Mouse (Mus musculus) adrenal gland, postnatal 14 days (tissue): ENCODE measurements around the gene Abcg4. TPM values are rescaled to one million over a fixed set of nuclear protein-coding genes. Genes with fewer than 3 reads are reported as not detected.
A peak's percentile ranks its signal among the peaks of the same experiment; 100 is the strongest.
"Not testable (repeated sequence)": the region's sequence is repeated elsewhere in the genome, so short reads cannot be mapped to it uniquely, and the experiment has no call there.

Source experiments
- DNase-seq: peaks from one replicate; pipeline ENCODE4 v3.0.0; 2021; ENCODE audit warnings: mixed read lengths
- total RNA-seq: library from RNA; stranded (reverse); gene quantifications from 2 replicates; pipeline ENCODE4 v1.2.3, GENCODE M21; 2021

Gene Abcg4
- total RNA-seq, 1 experiment from 2014 or later, result 19.0 TPM

GRCm38 (mm10) chr9:44319887-44320798 is 31.7 kb upstream of the Abcg4 start, which contains the start of gene C2cd2l:
Gene C2cd2l (minus strand): TSS chr9:44320285.
- peak; percentile 95 for DNase-seq

- peak; percentile 56 for DNase-seq
Observed at GRCm38 (mm10) chr9:44319105-44319886, 30.9 kb upstream of the Abcg4 start.

- no peak for DNase-seq
Observed at GRCm38 (mm10) chr9:44318826-44319095, 30.3 kb upstream of the Abcg4 start.

- peak; percentile 55 for DNase-seq
Observed at GRCm38 (mm10) chr9:44318076-44318825, 29.8 kb upstream of the Abcg4 start.

- DNase-seq, result no peak
Observed at GRCm38 (mm10) chr9:44317452-44317851, 29.0 kb upstream of the Abcg4 start.

GRCm38 (mm10) chr9:44314910-44315309 is 26.5 kb upstream of the Abcg4 start:
- no peak for DNase-seq

- no peak for DNase-seq
Observed at GRCm38 (mm10) chr9:44314257-44314547, 25.8 kb upstream of the Abcg4 start.

- no peak for DNase-seq
Observed at GRCm38 (mm10) chr9:44313476-44314256, 25.3 kb upstream of the Abcg4 start.

GRCm38 (mm10) chr9:44311136-44312134 is 23.0 kb upstream of the Abcg4 start:
- DNase-seq, result peak; percentile 45

- no peak for DNase-seq
Observed at GRCm38 (mm10) chr9:44310750-44311135, 22.3 kb upstream of the Abcg4 start.

GRCm38 (mm10) chr9:44309756-44310155 is 21.3 kb upstream of the Abcg4 start:
- peak; percentile 33 for DNase-seq

GRCm38 (mm10) chr9:44307248-44307647 is 18.8 kb upstream of the Abcg4 start:
- DNase-seq, result no peak

- no peak for DNase-seq
Observed at GRCm38 (mm10) chr9:44306532-44306931, 18.1 kb upstream of the Abcg4 start.

GRCm38 (mm10) chr9:44305466-44306079 is 17.2 kb upstream of the Abcg4 start, which contains the start of gene Hinfp:
Gene Hinfp (minus strand): TSS chr9:44305671.
- DNase-seq, result peak; percentile 99

- DNase-seq, result not testable (repeated sequence)
Observed at GRCm38 (mm10) chr9:44300001-44300400, 11.6 kb upstream of the Abcg4 start.

GRCm38 (mm10) chr9:44292490-44292889 is 4.1 kb upstream of the Abcg4 start:
- peak; percentile 56 for DNase-seq

- peak; percentile 27 for DNase-seq
Observed at GRCm38 (mm10) chr9:44288959-44289291, 510 bp upstream of the Abcg4 start.

GRCm38 (mm10) chr9:44287401-44288075 is 877 bp downstream of the Abcg4 start:
- DNase-seq, result peak; percentile 80

- peak; percentile 22 for DNase-seq
Observed at GRCm38 (mm10) chr9:44287003-44287400, 1.4 kb downstream of the Abcg4 start.
